Mouse (Mus musculus): ENCODE data around the gene Nek6. TPM values are rescaled to one million over a fixed set of nuclear protein-coding genes. Genes with fewer than 3 reads are reported as not detected.

Gene Nek6
- total and polyA plus RNA-seq, 3 experiments: 3.7 to 5.4 TPM; not detected in 1

GRCm38 (mm10) chr2:38641761-38642160 lies 130.3 kb downstream of the Nek6 start:
- Histone ChIP-seq H3K27me3 (ENCODE audit: control insufficient read depth in 1 of 2, insufficient read depth in 2 of 2, low read length in 2 of 2) (no peaks in the 10 kb centered on the region), H3K36me3 (ENCODE audit: control insufficient read depth in 1 of 2, insufficient read depth in 2 of 2, low read length in 2 of 2) (peaks cover 12 to 13% of the 10 kb centered on the region in 2 experiments), H3K79me2 (ENCODE audit: control insufficient read depth, insufficient read depth, low read length, poor library complexity) (peaks cover 25% of the 10 kb centered on the region), H3K27ac (ENCODE audit: control insufficient read depth, low read depth, low read length) (no peak overlapping the region), H3K9me3 (replicated peaks; ENCODE audit: insufficient read depth, low read length) (no peaks in the 10 kb centered on the region), H3K4me3 (ENCODE audit: control insufficient read depth in 1 of 2, insufficient read depth in 1 of 2, low read depth in 2 of 2, low read length in 2 of 2) (no peak overlapping the region), H3K9ac (ENCODE audit: control insufficient read depth, low read depth, low read length, poor library complexity, severe bottlenecking) (no peak overlapping the region), H3K4me1 (ENCODE audit: control insufficient read depth in 1 of 2, insufficient read depth in 2 of 2, low read length in 2 of 2) (peaks cover 0 to 9% of the 10 kb centered on the region in 2 experiments; a peak in 2 of 4 replicates)
- no peak for DNase-seq (ENCODE audit: low read depth, low spot score)
- no peak for TF ChIP-seq MAZ (IDR thresholded peaks at IDR 0.05; ENCODE audit: low read depth, low read length)
- no peak for TF ChIP-seq CHD2 (IDR thresholded peaks at IDR 0.05; ENCODE audit: low read length)
- no peak for TF ChIP-seq ZNF384 (IDR thresholded peaks at IDR 0.05; ENCODE audit: low read depth, low read length)
- no peak for TF ChIP-seq ZMIZ1 (IDR thresholded peaks at IDR 0.05; ENCODE audit: low read depth, low read length)

GRCm38 (mm10) chr2:38643625-38644427 lies 132.4 kb downstream of the Nek6 start, which contains the start of gene Psmb7:
Psmb7 (minus strand) TSS chr2:38644087.
- Histone ChIP-seq H3K9me3 (replicated peaks; ENCODE audit: insufficient read depth, low read length) (no peaks in the 10 kb centered on the region), H3K27ac (ENCODE audit: control insufficient read depth, low read depth, low read length) (peak within 1 kb of the TSS; percentile 56), H3K4me1 (ENCODE audit: control insufficient read depth in 1 of 2, insufficient read depth in 2 of 2, low read length in 2 of 2) (peaks cover 0 to 9% of the 10 kb centered on the region in 2 experiments; a peak in 2 of 4 replicates), H3K79me2 (ENCODE audit: control insufficient read depth, insufficient read depth, low read length, poor library complexity) (peaks cover 20% of the 10 kb centered on the region), H3K4me3 (ENCODE audit: control insufficient read depth in 1 of 2, insufficient read depth in 1 of 2, low read depth in 2 of 2, low read length in 2 of 2) (peak within 1 kb of the TSS; percentile 76 to 99), H3K27me3 (ENCODE audit: control insufficient read depth in 1 of 2, insufficient read depth in 2 of 2, low read length in 2 of 2) (no peaks in the 10 kb centered on the region), H3K9ac (ENCODE audit: control insufficient read depth, low read depth, low read length, poor library complexity, severe bottlenecking) (peak within 1 kb of the TSS; percentile 91), H3K36me3 (ENCODE audit: control insufficient read depth in 1 of 2, insufficient read depth in 2 of 2, low read length in 2 of 2) (peaks cover 7 to 13% of the 10 kb centered on the region in 2 experiments)
- DNase-seq (ENCODE audit: low read depth, low spot score): peak; percentile 97
- TF ChIP-seq RCOR1 (IDR thresholded peaks at IDR 0.05; ENCODE audit: low read depth, low read length) (peak; percentile 53; the same call in 1 of the 2 replicates), KAT2A (conservative IDR thresholded peaks at IDR 0.05; ENCODE audit: low read depth, low read length) (peak; percentile 81), POLR2AphosphoS2 (IDR thresholded peaks at IDR 0.05; ENCODE audit: low read length) (peak; percentile 87), USF1 (IDR thresholded peaks at IDR 0.05; ENCODE audit: low read depth, low read length) (no peak; the same call in 1 of the 2 replicates), ZNF384 (IDR thresholded peaks at IDR 0.05; ENCODE audit: low read depth, low read length) (peak; percentile 78), MYC (IDR thresholded peaks at IDR 0.05; ENCODE audit: low read depth, low read length) (0 out of 2 replicates have a peak, but pooled peaks have one; percentile 53), MXI1 (IDR thresholded peaks at IDR 0.05; ENCODE audit: low read depth, low read length) (peak; percentile 76), TCF12 (IDR thresholded peaks at IDR 0.05; ENCODE audit: low read depth, low read length) (peak; percentile 73), EP300 (IDR thresholded peaks at IDR 0.05; ENCODE audit: low read depth in 1 of 2, low read length in 2 of 2) (no peak; a peak in 1 of 4 replicates), NRF1 (IDR thresholded peaks at IDR 0.05; ENCODE audit: insufficient read depth, low read depth, low read length, poor library complexity, severe bottlenecking) (0 out of 2 replicates have a peak, but pooled peaks have one; percentile 10), CHD2 (IDR thresholded peaks at IDR 0.05; ENCODE audit: low read length) (peak; percentile 53; the same call in 1 of the 2 replicates), POLR2AphosphoS5 (IDR thresholded peaks at IDR 0.05; ENCODE audit: borderline replicate concordance, low read depth, low read length) (no peak), MAFK (IDR thresholded peaks at IDR 0.05; ENCODE audit: borderline replicate concordance, low read depth, low read length) (no peak), UBTF (IDR thresholded peaks at IDR 0.05; ENCODE audit: borderline replicate concordance, insufficient read depth, low read depth, low read length) (peak; percentile 71; the same call in 1 of the 2 replicates), POLR2A (IDR thresholded peaks at IDR 0.05; ENCODE audit: control insufficient read depth in 1 of 2, insufficient read depth in 1 of 2, low read depth in 1 of 2, low read length in 2 of 2, poor library complexity in 1 of 2) (peak; percentile 54 to 91), SMC3 (IDR thresholded peaks at IDR 0.05; ENCODE audit: low read depth, low read length) (no peak), BHLHE40 (IDR thresholded peaks at IDR 0.05; ENCODE audit: borderline replicate concordance, low read depth, low read length) (no peak), MAZ (IDR thresholded peaks at IDR 0.05; ENCODE audit: low read depth, low read length) (peak; percentile 78; the same call in 1 of the 2 replicates), ZMIZ1 (IDR thresholded peaks at IDR 0.05; ENCODE audit: low read depth, low read length) (peak; percentile 75; the same call in 1 of the 2 replicates), MAX (IDR thresholded peaks at IDR 0.05; ENCODE audit: low read length) (peak; percentile 44; the same call in 1 of the 2 replicates), NELFE (IDR thresholded peaks at IDR 0.05; ENCODE audit: low read depth, low read length) (peak; percentile 93), ELF1 (IDR thresholded peaks at IDR 0.05; ENCODE audit: low read depth, low read length) (peak; percentile 72; the same call in 1 of the 2 replicates), ZKSCAN1 (IDR thresholded peaks at IDR 0.05; ENCODE audit: low read depth, low read length) (no peak), ETS1 (IDR thresholded peaks at IDR 0.05; ENCODE audit: low read depth, low read length) (peak; percentile 37; the same call in 1 of the 2 replicates), TBP (IDR thresholded peaks at IDR 0.05; ENCODE audit: low read depth, low read length) (peak; percentile 94), E2F4 (IDR thresholded peaks at IDR 0.05; ENCODE audit: borderline replicate concordance, low read depth, low read length) (no peak), HCFC1 (IDR thresholded peaks at IDR 0.05; ENCODE audit: low read depth, low read length) (peak; percentile 97), SIN3A (IDR thresholded peaks at IDR 0.05; ENCODE audit: low read length) (peak; percentile 83)

Measured in MEL (cell line).